ENCODE assay signal across 21 mouse cellular contexts in genomic region chrX:10883729-10884464, GRCm38 (mm10).
A peak's percentile ranks its signal among the peaks of the same experiment; 100 is the strongest.
DNase-seq lines count a peak whose midpoint lies in the region; ATAC-seq lines count a peak whose summit lies in the region.
"Had no signal": no experiment of that assay in that cellular context is flagged by ENCODE, and none has a peak within 500 bp of the region (broad histone marks: within the 10 kb centered on the region; RNA-seq: fewer than 3 reads in every experiment).

No protein-coding gene starts in this region.

- ATAC-seq in hindbrain, embryonic 14.5 days (ENCODE audit: low FRiP score): peak; percentile 48; the same call in 1 of the 2 replicates
- no peak for ATAC-seq in midbrain, embryonic 12.5 days (ENCODE audit: low FRiP score, low read depth)
- ATAC-seq: forebrain, embryonic 13.5 days; inflammation-experienced regulatory T-cells, adult 6 months had no signal

- WGBS in hindbrain, embryonic 14.5 days: 38% methylated on average over 11 of the region's 11 CpGs
- WGBS in midbrain, embryonic 12.5 days: 56% methylated on average over 11 of the region's 11 CpGs

- H3K4me3 ChIP-seq in hindbrain, embryonic 14.5 days (replicated peaks; ENCODE audit: low read length): no peak overlapping the region
- H3K4me3 ChIP-seq in midbrain, embryonic 12.5 days: no peak overlapping the region
- H3K4me3 ChIP-seq: forebrain, embryonic 13.5 days; heart, embryonic 12.5 days; limb, embryonic 12.5 days; liver, embryonic 13.5 days had no signal

- intact Hi-C loops in left cerebral cortex, postnatal 14 days (cut with DNase I): no loop called here
- intact Hi-C loops in left cerebral cortex, postnatal 4 days (cut with DNase I): no loop called here

- H3K36me3 ChIP-seq in hindbrain, embryonic 14.5 days (replicated peaks; ENCODE audit: control insufficient read depth, insufficient read depth): no peaks in the 10 kb centered on the region
- H3K36me3 ChIP-seq in midbrain, embryonic 12.5 days: no peaks in the 10 kb centered on the region
- H3K36me3 ChIP-seq: heart, embryonic 12.5 days; limb, embryonic 12.5 days; liver, embryonic 13.5 days had no signal

- H3K27ac ChIP-seq in hindbrain, embryonic 14.5 days: peak overlapping the region; percentile 43
- H3K27ac ChIP-seq in midbrain, embryonic 12.5 days (replicated peaks): 0 out of 2 replicates have a peak overlapping the region, but pooled peaks have one; percentile 1
- H3K27ac ChIP-seq: forebrain, embryonic 13.5 days; limb, embryonic 12.5 days; liver, embryonic 13.5 days had no signal

- no peaks in the 10 kb centered on the region for H3K4me1 ChIP-seq in hindbrain, embryonic 14.5 days (replicated peaks; ENCODE audit: control insufficient read depth, insufficient read depth, low read length)
- peaks cover 4% of the 10 kb centered on the region; the same call in 1 of the 2 replicates for H3K4me1 ChIP-seq in midbrain, embryonic 12.5 days
- H3K4me1 ChIP-seq: forebrain, embryonic 13.5 days; limb, embryonic 12.5 days; liver, embryonic 13.5 days had no signal

- no peak overlapping the region for H3K4me2 ChIP-seq in hindbrain, embryonic 14.5 days (replicated peaks)
- no peak overlapping the region for H3K4me2 ChIP-seq in midbrain, embryonic 12.5 days (replicated peaks)
- H3K4me2 ChIP-seq: forebrain, embryonic 13.5 days; heart, embryonic 12.5 days; limb, embryonic 12.5 days; liver, embryonic 13.5 days; lung, embryonic 14.5 days had no signal

- H3K27me3 ChIP-seq in hindbrain, embryonic 14.5 days (ENCODE audit: control insufficient read depth, insufficient read depth, low read length): no peaks in the 10 kb centered on the region
- no peaks in the 10 kb centered on the region for H3K27me3 ChIP-seq in midbrain, embryonic 12.5 days
- H3K27me3 ChIP-seq: forebrain, embryonic 13.5 days; heart, embryonic 12.5 days; liver, embryonic 13.5 days had no signal

- no peak overlapping the region for H3K9ac ChIP-seq in hindbrain, embryonic 14.5 days
- no peak overlapping the region for H3K9ac ChIP-seq in midbrain, embryonic 12.5 days (replicated peaks)
- H3K9ac ChIP-seq: forebrain, embryonic 13.5 days; heart, embryonic 12.5 days; limb, embryonic 12.5 days; liver, embryonic 13.5 days; lung, embryonic 14.5 days had no signal

- DNase-seq in left cerebral cortex, postnatal 14 days (ENCODE audit: low spot score in 2 of 2): peak; percentile 2 to 3
- DNase-seq in left cerebral cortex, postnatal 4 days: no peak
- DNase-seq in hindbrain, embryonic 14.5 days (ENCODE audit: low spot score): no peak
- peak; percentile 22 for DNase-seq in retina, embryonic 14.5 days (ENCODE audit: low spot score)
- DNase-seq in spleen, adult 18-20 months: no peak
- DNase-seq in layer of hippocampus, adult 9-10 months (ENCODE audit: low spot score): no peak
- DNase-seq in spleen, adult 12 weeks (ENCODE audit: low spot score): no peak
- DNase-seq: adrenal gland, postnatal 25 days; B cell, adult 2 months; cerebellum, adult 2 months; heart, postnatal 14 days; kidney, adult 2 months; kidney, postnatal 14 days; liver, embryonic 13.5 days; lung, embryonic 14.5 days; lung, postnatal 4 days had no signal

- H3K9me3 ChIP-seq in hindbrain, embryonic 14.5 days (ENCODE audit: control insufficient read depth, low read length): no peaks in the 10 kb centered on the region
- no peaks in the 10 kb centered on the region for H3K9me3 ChIP-seq in midbrain, embryonic 12.5 days
- H3K9me3 ChIP-seq: forebrain, embryonic 13.5 days; heart, embryonic 12.5 days; limb, embryonic 12.5 days; liver, embryonic 13.5 days had no signal

Comparison
In these comparisons a context has a peak if more than half of its experiments do, and no peak if none do; other contexts are left out.
1. DNase-seq: peak in left cerebral cortex, postnatal 14 days (2 of 2) and retina, embryonic 14.5 days (single experiment); none in left cerebral cortex, postnatal 4 days (single experiment), hindbrain, embryonic 14.5 days (single experiment), spleen, adult 18-20 months (0 of 2), layer of hippocampus, adult 9-10 months (single experiment) and spleen, adult 12 weeks (single experiment).